Mouse (Mus musculus) c-Kit-positive CD71-negative TER-119-negative erythroid progenitor cells, embryonic 14.5 days (primary cell): ENCODE results near the gene Btc.

ENCODE experiments used
- DNase-seq: peaks from one replicate; pipeline ENCODE4 v3.0.0-alpha.2; 2013; ENCODE audit warnings: low read depth

Btc gene

GRCm38 (mm10) chr5:91402339-91403211 lies at the start of gene Btc:
Gene Btc, minus strand, starts transcription at chr5:91402994.
- DNase-seq: peak; percentile 29

- DNase-seq: no peak
Observed at GRCm38 (mm10) chr5:91444981-91445517, 42.3 kb upstream of the Btc start.

GRCm38 (mm10) chr5:91436563-91436962 lies 33.8 kb upstream of the Btc start:
- no peak for DNase-seq

- no peak for DNase-seq
Observed at GRCm38 (mm10) chr5:91434723-91435658, 32.2 kb upstream of the Btc start.

- DNase-seq: no peak
Observed at GRCm38 (mm10) chr5:91428547-91428946, 25.8 kb upstream of the Btc start.

GRCm38 (mm10) chr5:91413814-91414213 lies 11.0 kb upstream of the Btc start:
- no peak for DNase-seq

- DNase-seq: no peak
Observed at GRCm38 (mm10) chr5:91404263-91404662, 1.5 kb upstream of the Btc start.

- no peak for DNase-seq
Observed at GRCm38 (mm10) chr5:91403281-91403680, 487 bp upstream of the Btc start.

GRCm38 (mm10) chr5:91400493-91401096 lies 2.2 kb downstream of the Btc start:
- DNase-seq: no peak

GRCm38 (mm10) chr5:91375467-91375866 lies 27.3 kb downstream of the Btc start:
- DNase-seq: no peak

GRCm38 (mm10) chr5:91368061-91368565 lies 34.7 kb downstream of the Btc start:
- no peak for DNase-seq

- DNase-seq: no peak
Observed at GRCm38 (mm10) chr5:91366925-91367324, 35.9 kb downstream of the Btc start.

- DNase-seq: no peak
Observed at GRCm38 (mm10) chr5:91363274-91363991, 39.4 kb downstream of the Btc start.

GRCm38 (mm10) chr5:91352645-91353044 lies 50.1 kb downstream of the Btc start:
- no peak for DNase-seq

- DNase-seq: no peak
Observed at GRCm38 (mm10) chr5:91345681-91346080, 57.1 kb downstream of the Btc start.

- no peak for DNase-seq
Observed at GRCm38 (mm10) chr5:91345064-91345463, 57.7 kb downstream of the Btc start.

- DNase-seq: no peak
Observed at GRCm38 (mm10) chr5:91341981-91342760, 60.6 kb downstream of the Btc start.

GRCm38 (mm10) chr5:91334227-91334626 lies 68.6 kb downstream of the Btc start:
- DNase-seq: no peak

GRCm38 (mm10) chr5:91332079-91332865 lies 70.5 kb downstream of the Btc start:
- no peak for DNase-seq

GRCm38 (mm10) chr5:91321840-91322239 lies 81.0 kb downstream of the Btc start:
- no peak for DNase-seq
